In genomic region chr16:17247727-17248126, GRCm38 (mm10) we compare ENCODE assay signal across 11 mouse cellular contexts. TPM values are rescaled to one million over a fixed set of nuclear protein-coding genes. Genes with fewer than 3 reads are reported as not detected.
A peak's percentile ranks its signal among the peaks of the same experiment; 100 is the strongest.
DNase-seq lines count a peak whose midpoint lies in the region; ATAC-seq and TF ChIP-seq lines count a peak whose summit lies in the region.
"Had no signal": no experiment of that assay in that cellular context is flagged by ENCODE, and none has a peak within 500 bp of the region (broad histone marks: within the 10 kb centered on the region; RNA-seq: fewer than 3 reads in every experiment).

No protein-coding gene starts in this region.

- no peaks in the 10 kb centered on the region for H3K36me3 ChIP-seq in heart, postnatal 0 days (replicated peaks; ENCODE audit: control insufficient read depth, insufficient read depth, low read length)
- H3K36me3 ChIP-seq in lung, embryonic 15.5 days = no peaks in the 10 kb centered on the region

- no peaks in the 10 kb centered on the region for H3K9me3 ChIP-seq in heart, postnatal 0 days (replicated peaks; ENCODE audit: control insufficient read depth, low read length)
- no peaks in the 10 kb centered on the region for H3K9me3 ChIP-seq in lung, embryonic 15.5 days

- WGBS in heart, postnatal 0 days = 27% methylated on average over 4 of the region's 4 CpGs
- WGBS in lung, embryonic 15.5 days = 38% methylated on average over 4 of the region's 4 CpGs

- no peak overlapping the region for H3K4me2 ChIP-seq in heart, postnatal 0 days (ENCODE audit: low read depth, low read length)
- H3K4me2 ChIP-seq in lung, embryonic 15.5 days = no peak overlapping the region

- H3K27ac ChIP-seq in heart, postnatal 0 days (ENCODE audit: low read depth) = peak overlapping the region; percentile 80
- peak overlapping the region; percentile 76 for H3K27ac ChIP-seq in lung, embryonic 15.5 days
- no peak overlapping the region for H3K27ac ChIP-seq in gastrocnemius, adult 2 months

- peak; percentile 82 for ATAC-seq in heart, postnatal 0 days (ENCODE audit: insufficient read depth, low read depth)
- ATAC-seq in lung, embryonic 15.5 days (ENCODE audit: borderline replicate concordance, extremely low read depth, low FRiP score, low TSS enrichment) = peak; percentile 64

- peaks cover 70% of the 10 kb centered on the region for H3K4me1 ChIP-seq in heart, postnatal 0 days (ENCODE audit: control insufficient read depth, insufficient read depth)
- peaks cover 61% of the 10 kb centered on the region for H3K4me1 ChIP-seq in lung, embryonic 15.5 days

- H3K9ac ChIP-seq in heart, postnatal 0 days (replicated peaks; ENCODE audit: low read depth, low read length) = no peak overlapping the region
- no peak overlapping the region for H3K9ac ChIP-seq in lung, embryonic 15.5 days

- H3K27me3 ChIP-seq in heart, postnatal 0 days (ENCODE audit: control insufficient read depth, insufficient read depth, low read length) = no peaks in the 10 kb centered on the region
- H3K27me3 ChIP-seq in lung, embryonic 15.5 days = no peaks in the 10 kb centered on the region

- TF ChIP-seq CTCF in heart, postnatal 0 days (IDR thresholded peaks at IDR 0.05; ENCODE audit: low read depth) = no peak
- no peak for TF ChIP-seq CTCF in gastrocnemius, adult 2 months (IDR thresholded peaks at IDR 0.05)

- peak; percentile 47 to 54 for DNase-seq in cerebellum, postnatal 10 days
- no peak for DNase-seq in cerebellum, adult 11-12 months
- peak; percentile 45 for DNase-seq in Muller cell, postnatal 12 days (ENCODE audit: inconsistent ontology term)
- peak; percentile 81 for DNase-seq in heart, postnatal 0 days (ENCODE audit: low spot score)
- no peak for DNase-seq in gastrocnemius, adult 18-20 months (ENCODE audit: low spot score)
- no peak for DNase-seq in layer of hippocampus, postnatal 10 days (ENCODE audit: low spot score in 2 of 2)
- DNase-seq in gastrocnemius, adult 2 months = no peak
- DNase-seq: cerebellum, adult 9-11 months; retina, postnatal 1 day had no signal

- intact Hi-C loops in gastrocnemius, adult 2 months (cut with DNase I) = no loop called here

- H3K4me3 ChIP-seq in heart, postnatal 0 days (ENCODE audit: low read depth, low read length) = no peak overlapping the region
- no peak overlapping the region for H3K4me3 ChIP-seq in lung, embryonic 15.5 days
- no peak overlapping the region for H3K4me3 ChIP-seq in gastrocnemius, adult 2 months
- H3K4me3 ChIP-seq: myocyte had no signal

- TF ChIP-seq EP300 in heart, postnatal 0 days (IDR thresholded peaks at IDR 0.05; ENCODE audit: low read depth) = no peak

RNA-seq across cellular contexts. Expression of gene Hic2, which starts 14.4 kb away (rescaled TPM):
- 8.0 and 14.7 TPM in 2 replicates for total RNA-seq in heart, postnatal 0 days (2014; rRNA removed; ENCODE audit: low replicate concordance)
- 2.9 and 3.0 TPM in 2 replicates for polyA plus RNA-seq in heart, postnatal 0 days (2015; fragmentation: Nextera tagmentation; extraction: Ambion mirVana)
- polyA plus RNA-seq in lung, embryonic 15.5 days (2015; fragmentation: Nextera tagmentation; extraction: Ambion mirVana) = 4.3 TPM in 2 replicates
- 1 to 10 TPM; 1.4 to 1.7 TPM for total RNA-seq in gastrocnemius, adult 18-20 months (2021)
- total RNA-seq in layer of hippocampus, postnatal 10 days (2021) = 1 to 10 TPM; 6.1 to 6.2 TPM
- 1 to 10 TPM; 1.1 to 1.8 TPM for total RNA-seq in gastrocnemius, adult 2 months (2021)

RNA-seq across cellular contexts. Expression of gene Tmem191c, which starts 28.1 kb away (rescaled TPM):
- 10.8 and 12.7 TPM in 2 replicates for total RNA-seq in heart, postnatal 0 days (2014; rRNA removed; ENCODE audit: low replicate concordance)
- polyA plus RNA-seq in heart, postnatal 0 days (2015; fragmentation: Nextera tagmentation; extraction: Ambion mirVana) = 8.0 and 9.1 TPM in 2 replicates
- 10.2 and 12.2 TPM in 2 replicates for polyA plus RNA-seq in lung, embryonic 15.5 days (2015; fragmentation: Nextera tagmentation; extraction: Ambion mirVana)
- 1 to 10 TPM in 1 of 2 experiments, under 1 TPM in 1; 0.97 to 1.9 TPM for total RNA-seq in gastrocnemius, adult 18-20 months (2021)
- 100 to 1,000 TPM; 103 to 127 TPM for total RNA-seq in layer of hippocampus, postnatal 10 days (2021)
- 1 to 10 TPM in 1 of 2 experiments, under 1 TPM in 1; 0.92 to 1.7 TPM for total RNA-seq in gastrocnemius, adult 2 months (2021)

RNA-seq across cellular contexts. Expression of gene Rimbp3, which starts 39.3 kb away (rescaled TPM):
- 0.15 and 0.61 TPM in 2 replicates for total RNA-seq in heart, postnatal 0 days (2014; rRNA removed; ENCODE audit: low replicate concordance)
- polyA plus RNA-seq in heart, postnatal 0 days (2015; fragmentation: Nextera tagmentation; extraction: Ambion mirVana) = 0.11 and 0.14 TPM in 2 replicates
- 0.21 and 0.24 TPM in 2 replicates for polyA plus RNA-seq in lung, embryonic 15.5 days (2015; fragmentation: Nextera tagmentation; extraction: Ambion mirVana)
- total RNA-seq in gastrocnemius, adult 18-20 months (2021) = under 1 TPM; 0.05 to 0.07 TPM
- total RNA-seq in layer of hippocampus, postnatal 10 days (2021) = 1 to 10 TPM; 2.7 to 2.9 TPM
- under 1 TPM in 1 of 2 experiments, not detected in 1; 0.05 TPM for total RNA-seq in gastrocnemius, adult 2 months (2021)

RNA-seq across cellular contexts. Expression of gene Ube2l3, which starts 45.3 kb away (rescaled TPM):
- total RNA-seq in heart, postnatal 0 days (2014; rRNA removed; ENCODE audit: low replicate concordance) = 62.5 and 79.2 TPM in 2 replicates
- 254 and 255 TPM in 2 replicates for polyA plus RNA-seq in heart, postnatal 0 days (2015; fragmentation: Nextera tagmentation; extraction: Ambion mirVana)
- polyA plus RNA-seq in lung, embryonic 15.5 days (2015; fragmentation: Nextera tagmentation; extraction: Ambion mirVana) = 345 and 355 TPM in 2 replicates
- total RNA-seq in gastrocnemius, adult 18-20 months (2021) = 100 to 1,000 TPM; 146 to 149 TPM
- total RNA-seq in layer of hippocampus, postnatal 10 days (2021) = 100 to 1,000 TPM; 173 to 178 TPM
- total RNA-seq in gastrocnemius, adult 2 months (2021) = 100 to 1,000 TPM; 143 to 150 TPM

Comparison
In these comparisons a context has a peak if more than half of its experiments do, and no peak if none do; other contexts are left out.
1. DNase-seq: peak in cerebellum, postnatal 10 days (2 of 2), Muller cell, postnatal 12 days (single experiment) and heart, postnatal 0 days (single experiment); none in cerebellum, adult 11-12 months (single experiment), gastrocnemius, adult 18-20 months (single experiment), layer of hippocampus, postnatal 10 days (0 of 2) and gastrocnemius, adult 2 months (single experiment).